Mouse (Mus musculus) layer of hippocampus, postnatal 36 days (tissue): ENCODE results near the gene Ncam1. TPM values are rescaled to one million over a fixed set of nuclear protein-coding genes. Genes with fewer than 3 reads are reported as not detected.
A peak's percentile ranks its signal among the peaks of the same experiment; 100 is the strongest.

Source experiments
- DNase-seq, 2 experiments: peaks; one replicate each; pipeline ENCODE4 v3.0.0; 2022
- total RNA-seq, 2 experiments: library from RNA; stranded (reverse); gene quantifications; 2 replicates each; pipeline ENCODE4 v1.2.3; 2021

Gene Ncam1
- total RNA-seq, 2 experiments from 2014 or later: 293 to 312 TPM

DNA sequence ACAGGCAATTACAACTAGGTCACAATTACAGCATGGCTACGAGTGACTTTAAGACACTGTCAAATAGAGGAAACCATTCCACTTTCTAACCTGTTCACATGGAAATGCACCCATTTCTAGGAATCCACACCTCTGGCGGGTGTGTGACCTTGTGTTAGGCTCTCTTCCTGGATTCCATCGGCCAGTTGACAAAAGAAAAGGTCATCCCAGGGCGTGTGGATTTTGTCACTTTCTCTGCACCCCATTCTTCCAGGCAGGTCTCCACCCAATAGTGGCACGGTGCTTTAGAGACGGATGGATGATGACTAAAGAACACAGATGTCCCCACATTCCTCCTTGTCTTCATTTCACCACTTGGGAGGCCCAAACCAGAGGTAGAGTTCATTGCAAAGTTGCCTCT, 47.3 kb downstream of the Ncam1 start:
- DNase-seq: no peak

DNA sequence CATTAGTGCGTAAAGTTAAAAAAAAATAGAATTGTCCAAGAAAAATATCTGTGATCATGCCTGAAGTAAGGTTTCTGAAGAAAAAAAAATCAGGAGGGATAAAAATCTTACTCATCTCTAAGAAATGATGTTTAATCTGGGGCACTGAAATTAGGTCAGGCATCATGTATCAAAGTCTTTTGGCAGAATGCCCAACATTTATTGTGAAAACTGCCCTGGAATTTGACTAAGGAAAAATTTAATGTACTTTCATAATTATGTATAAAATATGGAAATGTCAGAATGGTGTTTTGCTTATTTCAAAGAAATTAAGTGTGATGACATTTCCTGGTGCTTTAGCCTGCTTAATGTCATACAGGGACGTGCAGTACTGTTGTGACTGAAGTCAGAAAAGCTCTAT, 52.5 kb downstream of the Ncam1 start:
- DNase-seq: no peak

DNA sequence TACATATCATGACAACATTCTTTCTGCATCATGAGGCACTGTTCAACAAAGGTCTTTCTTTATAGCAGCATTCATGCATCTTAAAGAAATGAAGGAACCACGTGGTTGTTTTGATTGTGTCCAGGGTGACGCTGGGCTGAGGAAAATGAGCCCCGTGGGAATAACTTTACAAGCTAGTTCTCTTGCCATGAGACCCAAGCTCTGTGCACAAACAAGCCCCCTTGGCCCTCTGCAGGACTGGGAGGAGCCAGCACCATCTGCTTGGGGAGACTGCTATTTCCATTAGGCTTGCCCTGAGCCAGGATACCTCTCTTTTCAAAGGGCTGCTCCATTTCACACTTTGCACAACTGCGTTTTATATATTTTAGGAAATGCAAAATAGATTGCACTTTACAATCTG, 53.0 kb downstream of the Ncam1 start:
- no peak for DNase-seq

DNA sequence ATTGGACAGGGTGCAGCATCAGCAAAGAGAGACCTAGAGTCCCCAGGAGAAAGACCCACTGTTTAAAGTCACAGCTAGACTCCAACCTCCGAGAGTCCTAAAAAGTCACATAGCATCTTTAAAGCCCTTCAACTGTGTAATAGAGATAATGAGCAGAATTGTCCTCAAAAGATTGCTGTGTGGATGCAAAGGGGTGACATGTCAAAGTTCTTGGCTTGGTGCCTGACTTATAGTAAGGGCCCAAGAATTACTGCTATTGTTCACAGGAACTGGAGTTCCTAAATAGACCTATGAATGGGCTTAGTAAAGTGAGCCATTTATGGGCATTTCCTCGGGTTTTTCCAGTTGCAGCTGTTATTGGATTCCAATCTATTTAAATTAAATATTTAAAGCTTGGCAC, 54.4 kb downstream of the Ncam1 start:
- no peak for DNase-seq

DNA sequence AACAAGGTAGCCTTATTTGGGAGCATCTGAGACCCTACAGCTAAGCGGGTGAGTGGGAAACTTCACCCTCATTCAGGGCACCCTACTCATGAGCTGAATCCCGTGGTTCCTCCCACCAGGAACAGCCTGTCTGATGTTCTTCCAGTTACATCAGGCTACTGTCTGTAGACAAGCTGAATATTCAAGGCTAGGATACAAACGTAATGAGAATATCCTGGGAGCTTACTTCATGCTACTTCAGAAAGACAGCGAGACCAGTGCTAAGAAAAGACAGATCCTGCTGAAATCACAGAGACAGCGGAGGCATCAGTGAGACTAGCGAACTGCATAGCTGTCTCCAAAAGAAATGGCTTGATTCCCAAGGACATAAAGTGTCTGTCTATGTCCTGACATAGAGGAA, 58.8 kb downstream of the Ncam1 start:
- no peak for DNase-seq

DNA sequence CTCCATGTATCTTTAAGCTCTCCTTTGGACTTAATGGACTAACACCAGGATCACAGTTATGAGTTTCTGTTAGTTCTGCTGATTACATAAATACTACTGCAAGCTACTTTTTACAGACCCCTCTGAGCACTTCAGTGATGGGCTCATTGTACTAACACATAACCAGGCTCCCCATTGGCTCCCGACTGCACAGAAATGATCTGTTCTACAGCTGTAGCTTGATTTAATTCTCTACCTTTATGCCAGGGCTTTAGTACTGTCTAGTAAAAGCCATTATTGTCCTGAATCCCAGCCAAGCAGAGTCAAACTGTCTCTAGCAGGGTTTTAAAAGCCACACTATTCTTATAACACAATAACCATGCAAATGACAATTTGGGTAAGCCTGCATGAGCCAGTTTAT, 60.2 kb downstream of the Ncam1 start:
- DNase-seq: no peak

DNA sequence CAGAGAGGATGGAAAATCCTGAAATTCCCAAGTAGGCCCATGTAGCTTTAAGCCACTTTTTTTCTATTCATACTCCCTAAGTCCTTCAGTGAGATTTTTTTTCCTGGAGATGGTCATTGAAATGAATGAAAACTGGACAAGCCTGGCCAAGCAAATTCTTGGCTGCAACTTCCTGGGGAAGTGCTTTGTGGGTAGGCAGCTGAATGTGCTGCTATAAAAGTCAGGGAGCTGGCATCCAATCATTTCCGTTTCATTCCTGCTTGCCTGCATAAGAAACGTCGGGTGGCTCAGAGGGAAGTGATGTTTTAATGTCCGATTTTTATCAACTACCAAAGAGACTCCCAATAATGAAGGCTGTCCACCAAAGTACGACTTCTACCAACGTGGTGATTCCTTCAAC, 61.6 kb downstream of the Ncam1 start:
- no peak for DNase-seq

DNA sequence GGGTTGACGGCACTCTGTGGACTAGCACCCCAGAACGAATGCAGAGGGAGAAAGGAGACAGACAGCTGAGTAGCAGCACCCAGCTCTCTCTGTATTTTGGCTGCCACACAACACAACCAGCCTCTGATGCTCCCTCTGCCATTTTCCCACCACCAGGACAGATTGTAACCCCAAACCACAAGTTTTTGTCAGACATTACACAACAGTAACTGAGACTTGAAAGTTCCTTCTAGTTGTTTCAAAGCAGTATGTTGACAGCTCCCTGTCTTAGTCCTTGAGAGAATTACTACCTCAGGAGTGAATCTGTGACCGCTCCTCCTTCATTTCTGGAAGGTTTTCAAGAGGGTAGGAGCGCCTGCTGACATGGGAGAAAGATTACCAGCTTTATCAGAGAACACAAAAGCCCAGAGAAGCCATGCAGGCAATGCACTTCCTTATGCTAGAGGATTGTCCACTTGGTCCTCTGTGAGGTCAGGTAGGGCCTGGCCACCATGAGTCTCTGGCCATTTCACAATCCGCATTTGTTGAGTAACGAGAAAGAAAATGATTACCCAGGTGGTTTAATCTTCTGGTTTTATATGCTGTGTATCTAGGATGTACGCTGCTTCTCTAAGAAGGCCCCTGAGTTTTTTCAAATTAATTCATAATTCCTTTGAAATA, 64.2 kb downstream of the Ncam1 start:
- DNase-seq: no peak

DNA sequence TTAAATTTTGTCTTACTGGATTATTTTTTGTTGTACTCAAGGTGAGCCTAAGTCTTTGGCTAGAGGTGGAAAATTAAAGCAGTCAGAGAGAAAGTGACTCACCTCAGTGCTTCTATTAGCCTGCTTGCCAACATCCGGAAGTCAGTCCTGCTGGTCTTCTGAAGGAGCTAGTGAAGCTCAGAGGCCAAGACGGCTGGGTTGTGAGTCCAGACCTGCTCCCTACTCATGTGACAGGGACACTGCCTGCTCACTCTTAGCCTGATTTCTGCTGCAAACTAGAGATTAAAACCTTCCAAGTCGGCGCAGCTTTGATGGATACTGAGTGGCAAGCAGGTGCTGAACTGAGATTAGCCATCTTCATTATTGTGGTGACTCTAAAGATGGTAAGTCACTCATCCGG, 65.0 kb downstream of the Ncam1 start:
- no peak for DNase-seq

DNA sequence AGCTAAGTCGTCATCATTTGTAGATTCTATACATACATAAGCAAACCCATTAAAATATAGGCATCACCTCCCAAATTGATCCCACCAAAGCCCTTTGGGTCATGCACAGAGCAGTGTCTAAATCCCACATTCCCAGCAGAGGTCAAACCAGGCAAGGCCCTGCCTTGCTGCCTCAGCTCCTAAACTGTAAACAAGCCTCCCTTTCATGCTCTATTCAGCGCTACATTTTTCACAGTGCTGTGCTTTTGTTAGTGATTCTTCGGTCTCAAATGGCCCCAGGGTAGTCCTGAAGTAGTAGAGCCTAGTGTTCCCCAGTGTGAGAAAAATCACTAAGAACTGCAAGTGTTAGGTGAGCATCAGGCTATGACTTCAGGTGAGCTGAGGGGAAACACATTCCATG, 69.2 kb downstream of the Ncam1 start:
- DNase-seq: no peak

DNA sequence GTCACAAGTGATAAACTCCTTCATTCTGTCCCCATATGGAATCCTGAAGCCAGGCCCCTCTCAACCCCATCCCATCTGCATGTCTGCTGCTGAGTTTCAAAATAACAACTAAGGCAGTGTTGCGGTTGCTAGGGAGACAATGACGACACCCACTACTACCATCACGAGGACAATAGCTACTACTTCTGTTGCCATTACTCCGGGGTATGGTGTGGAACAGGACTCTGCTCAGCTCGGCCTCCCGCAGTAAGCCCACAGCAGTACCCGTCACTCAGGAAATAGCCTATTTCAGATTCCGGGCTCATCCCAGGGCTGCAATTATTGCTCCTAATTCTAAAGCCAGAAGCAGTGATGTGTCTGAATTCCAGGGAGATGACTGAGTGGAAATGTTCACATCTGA, 70.5 kb downstream of the Ncam1 start:
- DNase-seq: peak; percentile 52 to 54

DNA sequence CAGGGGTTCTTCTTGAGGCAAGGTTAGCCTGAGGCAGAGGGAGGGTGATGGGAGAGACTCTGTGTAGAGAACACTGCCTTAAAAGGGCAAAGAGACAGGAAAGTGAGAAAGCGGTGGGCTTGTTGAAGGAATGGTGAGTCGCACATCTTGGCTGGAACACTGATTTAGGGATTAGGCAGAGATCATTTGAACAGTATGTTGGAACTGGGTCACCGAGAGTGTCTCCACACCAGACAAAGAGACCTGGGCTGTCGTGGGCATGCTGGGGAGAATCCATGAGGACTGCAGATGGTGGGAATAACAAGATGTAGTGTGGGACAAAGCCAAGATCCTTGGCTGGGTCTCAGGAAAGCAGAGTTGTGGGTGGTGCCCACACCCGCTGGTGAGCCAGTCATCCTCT, 76.0 kb downstream of the Ncam1 start:
- DNase-seq: peak; percentile 50 to 57

DNA sequence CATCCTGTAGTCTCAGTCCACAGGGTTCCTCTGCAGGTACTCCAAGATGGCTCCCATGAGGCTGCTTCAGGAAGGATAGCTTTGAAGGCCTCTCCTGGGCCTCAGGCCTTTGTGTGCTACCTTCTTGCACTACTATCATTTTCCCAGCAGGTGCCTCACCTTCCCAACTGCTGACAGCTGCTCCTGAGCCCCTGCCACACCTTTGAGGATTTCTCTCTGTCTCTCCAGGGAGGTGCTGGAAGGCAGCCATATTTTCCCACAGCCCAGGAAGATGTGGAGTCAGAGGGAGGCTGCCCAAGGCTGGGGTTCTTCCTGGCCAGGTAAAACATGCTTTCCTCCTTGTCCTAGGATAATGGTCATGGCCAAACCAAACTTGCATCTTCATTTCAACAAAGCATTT, 83.6 kb downstream of the Ncam1 start:
- DNase-seq: no peak

DNA sequence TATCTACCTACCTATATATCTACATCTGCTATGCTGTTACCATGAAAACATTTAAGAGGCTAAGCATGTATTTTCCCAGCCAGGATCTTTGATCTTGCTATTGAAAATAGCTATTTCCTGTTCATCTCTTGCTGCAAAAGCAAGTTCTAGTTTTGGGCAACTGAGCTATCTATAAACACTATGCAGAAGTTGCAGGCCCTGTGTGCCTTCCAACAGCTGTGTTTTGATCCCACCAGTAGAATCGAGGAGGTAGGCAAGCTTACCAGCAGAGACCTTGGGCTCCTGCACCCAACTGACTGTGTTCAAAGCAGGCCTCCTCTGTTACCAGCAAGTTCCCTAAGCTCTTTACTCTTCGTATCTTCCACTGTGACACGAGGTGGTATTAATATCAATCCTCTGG, 84.6 kb downstream of the Ncam1 start:
- DNase-seq: no peak

DNA sequence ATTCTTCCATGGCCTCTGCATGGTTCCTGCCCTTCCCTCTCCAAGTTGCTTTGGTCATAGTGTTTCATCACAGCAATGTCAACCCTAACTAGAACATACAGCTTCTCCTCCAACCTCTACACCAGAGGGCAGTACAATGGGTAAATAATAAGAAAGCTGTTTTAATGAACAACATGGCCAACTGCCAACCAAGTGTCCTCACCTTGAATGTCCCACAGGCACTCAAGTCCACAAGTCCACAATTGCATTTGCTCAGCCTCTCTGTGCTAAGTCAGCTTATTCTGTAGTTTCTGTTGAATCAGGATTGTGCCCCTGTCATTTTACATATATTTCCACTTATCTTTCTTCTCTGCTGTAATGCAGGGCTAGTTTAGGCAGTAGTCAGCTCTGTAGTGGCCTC, 91.1 kb downstream of the Ncam1 start:
- DNase-seq: no peak

DNA sequence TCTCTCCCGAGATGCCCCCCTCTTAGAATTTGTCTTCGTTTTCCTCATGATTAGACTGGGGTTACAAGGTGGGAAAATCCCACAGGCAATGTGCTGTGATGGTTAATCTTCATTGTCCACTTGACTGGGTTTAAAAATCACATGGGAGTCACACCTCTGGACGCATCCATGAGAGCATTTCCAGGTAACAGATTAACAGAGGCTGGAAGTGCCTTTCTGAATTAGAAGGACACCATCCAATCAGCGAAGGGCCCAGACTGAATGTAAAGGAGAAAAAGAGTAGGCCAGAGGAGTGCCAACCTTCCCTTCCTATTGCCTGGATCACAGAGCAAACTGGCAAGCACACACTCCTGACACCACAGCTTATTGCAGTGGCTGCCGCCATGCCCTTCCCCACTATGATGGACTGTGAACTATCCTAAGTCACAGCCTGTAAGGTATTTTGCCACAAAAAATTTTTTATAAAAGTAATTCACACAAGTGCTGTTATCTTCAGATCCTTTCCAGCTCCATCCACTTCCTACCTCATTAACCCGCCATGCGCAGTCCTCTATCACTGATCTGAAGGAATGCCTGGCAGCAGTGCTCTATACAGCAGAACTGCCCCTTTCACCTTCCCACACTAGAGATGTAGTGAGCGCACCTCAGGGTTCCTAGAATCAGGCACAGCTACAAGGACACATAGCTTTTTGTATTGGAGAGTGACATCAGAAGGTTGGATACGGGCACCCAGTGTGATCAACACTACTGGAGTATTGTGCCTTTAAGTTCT, 94.3 kb downstream of the Ncam1 start:
- DNase-seq: no peak

DNA sequence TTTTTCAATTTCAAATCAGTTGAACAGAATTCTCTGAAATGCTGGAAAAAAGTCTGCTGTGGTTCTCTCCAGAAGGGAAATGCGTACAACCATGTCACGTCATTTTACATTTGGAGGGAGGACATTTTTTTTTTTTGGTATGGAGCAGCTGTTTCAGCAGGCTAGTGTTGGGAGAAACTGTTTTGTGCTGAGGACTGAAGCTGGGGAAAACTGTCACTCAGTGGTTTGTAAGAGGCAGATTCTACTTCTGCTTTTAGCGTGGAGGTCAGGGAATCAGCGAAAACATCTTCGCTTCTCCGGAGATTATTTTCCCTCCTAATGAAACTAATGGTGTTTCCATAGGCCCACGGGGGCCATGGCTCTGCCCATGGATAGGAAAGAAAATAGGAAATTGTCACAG, 103.4 kb downstream of the Ncam1 start:
- no peak for DNase-seq

DNA sequence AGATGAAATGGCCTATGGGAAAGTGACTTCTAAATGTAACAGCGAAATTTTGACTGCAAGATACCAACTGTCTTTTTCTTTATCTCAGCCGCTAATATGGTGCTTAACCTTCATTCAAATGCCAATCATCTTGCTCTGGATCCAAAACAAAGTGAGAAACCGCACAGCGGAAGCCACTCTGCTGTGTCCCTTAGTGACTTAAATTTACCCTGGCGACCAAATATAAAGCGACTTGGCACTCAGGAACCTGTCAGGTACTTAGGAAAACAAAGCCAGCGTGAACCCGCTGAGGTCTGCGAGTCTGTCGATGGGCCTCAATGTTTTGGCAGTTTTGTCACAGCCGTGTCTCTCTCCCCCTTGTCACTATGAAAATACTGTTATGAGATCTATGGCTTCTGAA, 105.9 kb downstream of the Ncam1 start:
- no peak for DNase-seq

DNA sequence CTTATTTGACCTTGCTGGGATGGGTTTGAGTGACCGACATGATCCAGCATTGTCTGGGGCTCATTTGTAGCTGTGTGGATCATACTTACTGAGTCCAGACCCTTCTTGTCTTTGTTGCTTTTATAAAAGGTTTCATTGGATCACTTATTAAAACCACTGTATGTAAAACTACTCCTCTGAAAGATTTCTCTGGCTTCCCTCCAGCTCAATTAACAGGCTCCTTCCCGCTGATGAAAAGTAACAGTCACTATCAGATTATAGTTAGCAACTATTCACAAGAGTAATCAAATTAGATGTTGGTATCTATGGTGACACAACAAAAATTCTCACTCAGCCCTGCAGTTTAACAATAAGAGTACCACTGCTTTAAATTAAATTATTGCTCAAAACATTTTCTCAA, 107.4 kb downstream of the Ncam1 start:
- no peak for DNase-seq

DNA sequence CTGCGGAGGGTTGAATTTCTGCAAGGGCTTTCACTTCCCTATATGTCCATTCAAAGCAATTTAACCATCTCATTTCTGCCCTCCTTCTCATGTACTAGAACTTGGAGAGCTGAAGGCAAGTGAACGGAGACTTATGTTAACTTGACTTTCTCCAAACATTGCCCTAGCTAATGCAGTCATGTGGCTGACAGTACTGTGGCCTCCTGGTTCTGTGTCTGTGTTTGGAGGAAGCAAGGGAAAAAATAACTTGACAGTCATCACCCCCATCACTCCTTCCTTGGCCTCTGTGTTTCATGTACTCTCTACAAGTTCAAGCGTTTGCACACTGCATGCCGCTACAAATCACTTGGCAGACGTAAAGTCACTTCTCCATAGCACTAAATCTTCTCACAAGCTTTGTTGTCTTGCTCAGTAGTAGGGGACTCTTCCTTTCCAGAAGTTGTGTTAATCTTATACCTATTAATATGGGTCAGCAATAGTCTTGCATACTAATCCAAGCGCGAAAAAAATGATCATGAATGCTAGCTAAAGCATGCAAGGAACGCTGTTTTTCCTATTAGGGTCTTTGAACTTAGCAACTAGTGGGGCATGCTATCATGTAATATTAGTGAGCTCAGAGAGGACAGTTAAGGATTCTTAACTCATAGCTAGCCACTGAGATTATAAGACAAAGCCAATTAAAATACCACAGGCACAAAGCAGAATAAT, 115.0 kb downstream of the Ncam1 start:
- no peak for DNase-seq

DNA sequence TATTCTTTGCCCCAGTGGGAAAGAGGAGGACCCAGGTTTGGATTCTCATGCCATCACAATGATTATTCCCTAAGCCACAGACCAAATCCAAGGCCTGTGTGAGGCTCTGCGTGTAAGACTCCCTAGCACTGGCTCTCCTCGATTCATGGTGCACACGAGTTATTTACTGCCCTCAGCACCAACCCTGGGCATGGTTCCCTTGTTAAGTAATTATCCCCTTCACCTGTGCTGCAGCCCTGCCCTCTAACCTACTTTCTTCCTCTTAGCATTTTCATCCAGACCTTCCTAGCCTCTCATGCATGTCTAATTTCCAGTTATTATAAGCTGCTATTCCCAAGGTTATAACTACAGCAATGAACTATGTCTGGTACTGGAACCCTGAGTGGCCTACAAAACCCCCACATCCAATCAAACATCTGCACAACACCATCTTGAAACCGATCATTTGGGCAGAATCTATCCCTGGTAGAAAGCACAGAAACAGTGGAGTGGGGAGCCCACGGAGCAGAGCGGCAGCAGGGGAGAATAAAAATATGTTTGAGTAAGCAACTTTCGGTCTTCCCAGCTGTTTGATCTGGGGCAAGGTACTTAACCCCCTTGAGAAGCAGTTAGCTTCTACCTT, 116.8 kb downstream of the Ncam1 start:
- DNase-seq: no peak

DNA sequence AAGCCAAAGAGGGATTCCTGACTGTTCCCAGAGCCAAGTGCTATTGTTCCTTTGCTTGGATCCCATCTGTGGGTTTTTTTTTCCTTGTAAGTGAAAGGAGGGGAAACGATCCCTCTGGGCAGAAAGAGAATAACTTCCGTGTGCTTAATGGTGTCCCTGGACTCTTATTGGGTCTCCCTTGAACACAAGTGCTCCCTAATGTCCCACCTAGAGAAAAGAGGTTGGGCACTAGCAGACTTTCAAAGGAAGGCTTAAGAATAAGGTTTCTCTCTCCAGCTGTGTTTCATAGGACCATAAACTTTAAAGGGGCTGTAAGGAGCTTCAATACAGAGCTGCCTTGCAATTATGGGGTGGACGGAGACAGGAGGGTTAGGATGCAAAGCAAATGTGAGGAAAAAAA, 119.5 kb downstream of the Ncam1 start:
- DNase-seq: no peak

DNA sequence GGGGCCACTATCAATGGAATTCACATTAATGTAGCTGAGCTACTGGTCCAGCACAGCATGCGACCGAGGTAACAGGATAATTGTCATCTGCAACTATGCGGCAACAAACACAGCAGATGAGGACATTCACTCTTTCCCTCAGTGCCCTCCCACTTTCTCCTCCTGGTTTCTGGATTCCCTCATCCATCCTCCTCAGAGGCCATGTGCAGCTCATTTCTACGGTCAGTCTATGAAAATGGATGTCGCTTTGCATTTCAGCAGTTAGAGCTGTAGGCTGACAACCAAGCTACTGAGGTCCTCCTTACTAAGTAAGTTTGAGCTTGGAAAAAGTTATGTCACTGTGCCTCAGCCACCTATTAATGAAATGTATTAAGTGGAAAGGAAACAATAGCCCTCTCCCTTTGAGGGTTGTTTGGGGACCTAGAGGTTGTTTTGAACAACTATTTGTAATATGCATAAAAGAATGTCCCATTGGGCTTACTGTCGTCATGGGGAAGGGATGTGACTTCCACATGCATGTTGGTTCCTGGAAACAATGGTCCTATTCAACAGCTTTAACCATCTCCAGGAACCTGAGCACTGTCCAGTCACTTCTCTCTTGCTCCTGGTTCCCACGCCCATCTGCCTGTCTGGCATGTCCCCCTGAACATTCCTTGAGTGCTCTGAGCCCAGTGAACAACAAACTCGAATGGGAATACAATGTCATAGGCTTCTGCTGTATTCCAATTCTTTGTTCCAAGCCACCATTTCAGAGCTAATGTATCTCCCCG, 122.8 kb downstream of the Ncam1 start:
- no peak for DNase-seq
